Mouse (Mus musculus) thymus, postnatal 25 days (tissue): ENCODE measurements at regions not wholly inside any gene's neighbourhood (a gene's known extent, or its start where the extent isn't known, plus 50 kb on each side); places are given as distances from the start of the nearest gene placed in this dataset.

ENCODE experiments used
- DNase-seq: peaks from one replicate; pipeline ENCODE4 v3.0.0; 2022

DNA sequence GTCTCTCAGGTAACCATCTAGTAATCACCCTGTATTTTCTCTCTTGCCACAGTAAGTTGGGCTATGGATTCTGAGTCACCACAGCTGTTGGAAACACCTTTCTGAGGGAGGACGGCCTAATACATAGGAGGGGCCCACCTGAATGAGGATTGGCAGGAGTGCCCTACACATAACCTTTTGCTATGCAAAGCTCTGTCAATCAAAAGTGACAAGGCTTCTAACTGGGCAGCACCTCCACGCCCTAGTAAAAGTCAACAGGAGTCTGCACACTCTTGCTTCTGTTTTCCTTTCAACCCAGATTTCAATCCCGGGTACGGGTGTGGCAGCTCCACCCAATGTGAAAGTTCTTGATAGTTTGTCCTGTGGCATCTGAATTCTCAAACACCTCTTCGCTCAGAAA is 694.8 kb downstream of the Adgrl2 start:
- no peak for DNase-seq

DNA sequence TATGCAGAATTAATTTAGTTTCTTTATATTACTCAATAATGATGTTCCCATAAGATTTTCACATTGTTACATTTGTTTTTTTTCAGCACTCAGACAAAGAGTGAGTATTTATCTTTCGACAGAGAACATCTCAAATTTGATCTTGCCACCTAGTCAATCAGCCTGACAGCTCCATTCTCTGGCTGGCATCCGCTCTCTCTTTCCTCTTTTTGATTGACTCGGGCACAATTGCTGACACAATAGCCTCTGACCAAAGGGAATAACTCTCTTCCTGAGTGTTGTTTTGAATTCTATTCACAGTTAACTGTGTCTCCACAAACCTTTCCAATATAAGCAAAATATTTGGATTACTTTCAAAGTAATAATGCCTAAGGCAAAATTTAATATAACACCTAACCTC is 711.4 kb downstream of the Adgrl2 start:
- no peak for DNase-seq

DNA sequence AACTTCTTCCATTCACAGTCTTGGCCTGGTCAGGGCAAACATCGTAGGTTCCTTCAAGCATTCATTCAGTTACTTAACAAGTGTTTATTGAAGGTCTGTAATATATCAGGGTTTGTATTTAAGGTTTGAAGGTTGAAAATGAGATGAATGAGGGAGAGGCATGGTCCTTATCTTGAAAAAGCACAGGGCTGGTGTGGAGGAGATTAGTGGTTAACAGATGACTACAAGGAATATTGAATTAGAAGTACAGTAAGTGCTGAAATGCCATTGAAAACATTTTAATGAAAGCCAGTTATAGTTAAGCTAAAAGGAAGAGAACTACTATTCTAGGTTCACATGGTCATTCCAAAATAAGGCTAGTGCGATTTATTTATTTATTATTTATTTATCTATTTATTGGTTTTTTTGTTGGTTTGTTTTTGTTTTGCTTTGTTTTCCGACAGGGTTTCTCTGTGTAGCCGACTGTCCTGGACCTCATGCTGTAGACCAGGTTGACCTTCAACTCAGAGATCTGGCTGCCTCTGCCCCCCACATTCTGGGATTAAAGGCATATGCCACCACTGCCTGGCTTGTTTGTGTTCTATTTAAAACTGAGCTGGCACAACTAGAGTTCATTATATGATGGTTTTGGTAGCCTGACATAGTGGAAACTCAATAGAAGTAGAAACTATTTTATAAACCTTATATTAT is 718.1 kb downstream of the Adgrl2 start:
- no peak for DNase-seq

DNA sequence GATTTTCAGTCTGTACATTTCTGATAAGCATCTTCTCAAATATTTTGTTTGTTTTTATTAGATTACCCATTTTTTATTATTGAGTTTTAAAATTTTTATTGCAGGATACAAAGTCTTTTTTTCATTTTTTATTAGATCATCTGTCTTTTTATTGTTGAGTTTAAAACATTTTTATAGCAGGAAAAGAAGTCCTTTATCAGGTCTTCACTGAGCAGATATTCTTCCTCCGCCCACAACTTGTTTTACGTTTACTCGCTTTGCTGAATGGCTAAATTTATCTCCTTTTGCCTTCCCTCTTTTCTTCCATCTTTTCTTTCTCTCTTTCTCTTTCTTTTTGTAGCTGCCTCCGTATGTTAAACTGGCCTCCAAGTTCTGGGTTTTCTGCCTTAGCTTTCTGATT is 721.5 kb downstream of the Adgrl2 start:
- DNase-seq: no peak

DNA sequence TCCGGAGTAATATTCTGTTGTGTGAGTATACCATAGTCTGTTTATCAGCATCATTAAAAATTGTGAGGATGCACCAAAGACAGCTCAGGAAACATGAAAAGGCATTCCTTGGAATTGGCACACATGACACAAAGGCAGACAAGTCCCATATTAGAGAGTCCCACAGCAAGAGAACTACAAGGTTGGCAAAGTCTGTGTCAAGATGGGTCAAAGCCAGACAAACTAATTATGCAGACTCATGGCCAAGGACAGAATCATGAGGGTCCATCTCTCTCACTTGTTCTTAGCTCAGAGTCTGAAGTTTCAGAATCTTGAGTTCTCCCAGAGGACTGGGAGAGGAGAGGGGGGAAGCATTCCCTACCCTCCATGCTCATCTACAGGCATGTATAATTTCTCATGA is 731.1 kb downstream of the Adgrl2 start:
- no peak for DNase-seq

DNA sequence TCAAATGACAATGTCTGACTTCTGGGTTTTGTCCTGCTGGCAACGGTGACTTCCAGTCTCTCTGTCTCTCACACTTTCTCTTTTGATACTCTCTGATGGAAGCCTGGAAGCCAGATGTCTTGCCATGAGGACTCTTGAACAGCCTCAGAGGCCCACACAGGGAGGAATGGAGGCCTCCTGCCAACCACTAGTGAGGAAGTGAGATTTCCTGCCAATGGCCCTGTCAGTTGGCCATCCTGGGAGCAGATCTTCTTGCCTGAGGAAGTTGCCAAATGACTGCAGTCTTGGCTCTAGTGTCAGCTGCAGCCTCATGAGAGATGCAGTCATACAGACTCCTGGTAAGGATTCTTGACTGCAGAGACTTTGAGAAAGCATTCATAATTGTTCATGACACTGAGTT is 741.7 kb downstream of the Adgrl2 start:
- DNase-seq: no peak

DNA sequence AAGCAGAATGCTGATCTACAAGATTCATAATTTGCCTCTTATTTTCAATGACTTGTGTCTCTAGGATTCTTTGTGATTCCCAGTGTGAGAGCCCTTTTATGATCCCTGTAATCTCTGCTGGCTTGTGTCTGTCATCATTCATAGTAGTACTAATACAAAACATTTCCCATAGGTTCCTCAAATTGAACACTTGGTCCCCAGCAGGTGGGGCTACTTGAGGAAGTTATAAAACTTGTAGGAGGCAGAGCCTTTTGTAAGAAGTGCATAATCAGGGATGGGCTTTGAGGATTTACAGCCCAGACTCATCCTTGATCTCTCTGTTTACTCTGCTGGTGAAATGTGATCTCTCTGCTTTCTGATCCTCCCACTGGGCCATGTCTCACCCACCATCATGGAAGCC is 743.6 kb downstream of the Adgrl2 start:
- DNase-seq: no peak

DNA sequence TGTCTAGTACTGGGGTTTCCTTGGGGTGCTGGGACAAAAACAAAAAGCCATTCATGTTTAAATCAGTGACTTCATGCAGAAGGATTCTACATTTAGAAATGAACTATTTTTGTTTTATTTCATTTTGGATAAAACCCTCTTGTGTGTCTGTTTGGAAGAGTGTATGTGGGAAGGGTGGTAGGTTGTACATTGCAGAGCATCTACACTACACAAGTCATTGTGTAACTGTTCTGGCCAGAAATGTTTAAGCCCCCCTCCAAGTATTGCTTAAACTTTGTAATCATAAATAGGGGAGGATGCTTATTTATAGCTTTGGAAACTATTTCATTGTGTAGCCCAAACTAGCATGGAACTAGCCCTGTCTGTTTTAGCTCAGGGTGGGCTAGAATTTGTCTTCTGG is 752.3 kb downstream of the Adgrl2 start:
- DNase-seq: no peak

DNA sequence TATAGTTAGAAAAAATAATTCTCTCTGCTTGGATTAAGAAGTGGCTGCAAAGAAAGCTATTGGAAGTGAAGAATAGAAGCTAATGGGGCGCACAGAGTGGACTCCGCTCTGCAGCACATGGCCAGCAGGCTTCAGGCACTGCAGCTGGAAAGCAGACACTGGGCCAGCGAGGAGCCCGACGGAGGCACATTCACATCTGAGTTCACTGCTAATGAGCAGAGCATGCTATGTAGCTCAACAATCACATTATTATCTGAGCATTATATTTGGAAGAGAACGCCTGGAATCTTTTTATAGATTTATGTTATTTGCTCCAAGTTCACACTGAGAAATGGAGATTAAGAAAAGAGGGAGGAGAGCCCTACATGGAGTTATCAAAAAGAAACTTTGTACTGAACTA is 752.8 kb downstream of the Adgrl2 start:
- DNase-seq: no peak

DNA sequence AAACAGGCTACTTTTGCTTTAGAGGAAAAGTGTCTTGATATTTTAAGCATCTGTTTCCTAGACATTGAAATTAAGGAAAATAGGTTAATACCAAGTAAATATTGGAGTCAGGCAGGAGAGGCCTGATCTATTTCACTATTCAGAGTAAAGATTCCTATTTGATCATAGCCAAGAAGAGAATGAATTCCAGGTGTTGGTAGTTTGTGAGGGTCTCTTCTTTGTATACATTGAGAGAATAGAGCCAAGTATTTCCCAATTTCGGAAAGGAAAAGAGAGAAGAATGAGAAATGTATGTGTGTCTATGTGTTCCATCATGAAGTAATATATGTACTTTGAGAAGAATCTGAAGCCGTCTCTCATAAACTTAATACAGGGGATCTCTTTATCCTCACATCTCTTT is 756.7 kb downstream of the Adgrl2 start:
- DNase-seq: no peak

DNA sequence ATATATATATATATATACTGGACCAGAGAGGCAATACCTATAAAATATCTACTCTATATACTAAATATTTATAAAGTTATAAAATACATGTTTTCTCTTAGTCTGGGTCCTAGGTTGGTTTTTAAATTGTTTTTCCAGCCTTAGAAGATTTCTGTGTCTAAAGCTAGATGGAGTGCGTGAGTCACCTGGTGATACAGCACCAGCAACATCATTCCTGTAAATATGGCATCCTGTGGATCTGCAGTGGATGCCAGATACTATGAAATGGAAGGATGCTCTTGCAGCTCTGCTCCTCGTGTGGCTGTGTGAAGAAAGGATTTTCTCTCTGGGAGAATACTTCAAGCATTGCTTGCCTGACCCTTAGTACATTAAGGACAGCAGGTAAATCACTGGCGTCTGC is 761.2 kb downstream of the Adgrl2 start:
- DNase-seq: no peak

DNA sequence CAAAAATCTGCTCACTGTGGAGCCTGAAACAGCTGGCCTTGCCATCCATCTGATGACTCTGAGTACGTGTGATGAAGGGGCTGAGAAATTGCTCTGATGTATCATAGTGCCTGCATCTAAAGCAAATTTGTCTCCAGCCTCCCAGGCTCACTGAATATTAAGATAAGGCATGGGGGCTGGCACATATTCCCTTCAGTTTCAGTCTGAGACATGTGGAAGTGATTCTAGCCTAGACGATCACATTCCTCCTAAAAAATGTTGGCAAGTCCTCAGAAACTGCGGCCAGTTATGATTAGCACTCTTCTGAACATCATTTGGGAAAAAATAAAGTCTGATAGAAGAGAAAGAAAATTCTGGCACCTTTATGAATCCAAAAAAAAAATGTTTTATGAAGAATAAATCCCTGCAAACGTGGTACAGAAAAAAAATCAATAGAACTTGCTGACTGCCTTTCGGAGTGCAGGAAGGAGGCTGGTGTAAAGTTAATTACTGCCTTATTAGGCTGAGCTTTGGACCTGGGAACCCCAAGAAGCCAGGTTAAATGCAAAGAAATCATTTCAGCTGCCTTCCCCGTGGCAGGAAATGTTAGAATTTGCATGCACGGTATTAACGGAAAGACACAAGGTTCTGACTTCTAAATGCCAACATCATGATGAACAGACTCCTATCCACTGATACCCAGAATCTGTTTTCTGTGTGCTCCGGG is 762.2 kb downstream of the Adgrl2 start:
- DNase-seq: no peak

DNA sequence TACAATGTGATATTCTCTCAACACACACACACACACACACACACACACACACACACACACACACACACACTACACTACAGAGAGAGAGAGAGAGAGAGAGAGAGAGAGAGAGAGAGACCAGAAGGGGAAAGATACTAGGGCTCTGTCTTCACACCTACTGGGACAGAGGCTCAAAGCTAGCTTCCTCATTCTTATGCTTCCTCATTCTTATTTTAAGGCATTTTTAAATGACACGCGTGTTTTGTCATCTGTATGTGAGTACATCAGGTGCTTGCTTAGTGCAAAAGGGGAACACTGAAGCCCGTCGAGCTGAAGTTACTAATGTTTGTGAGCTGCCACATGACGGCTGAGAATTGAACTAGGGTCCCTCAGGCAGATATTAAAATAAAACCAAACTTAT is 769.5 kb downstream of the Adgrl2 start:
- no peak for DNase-seq

DNA sequence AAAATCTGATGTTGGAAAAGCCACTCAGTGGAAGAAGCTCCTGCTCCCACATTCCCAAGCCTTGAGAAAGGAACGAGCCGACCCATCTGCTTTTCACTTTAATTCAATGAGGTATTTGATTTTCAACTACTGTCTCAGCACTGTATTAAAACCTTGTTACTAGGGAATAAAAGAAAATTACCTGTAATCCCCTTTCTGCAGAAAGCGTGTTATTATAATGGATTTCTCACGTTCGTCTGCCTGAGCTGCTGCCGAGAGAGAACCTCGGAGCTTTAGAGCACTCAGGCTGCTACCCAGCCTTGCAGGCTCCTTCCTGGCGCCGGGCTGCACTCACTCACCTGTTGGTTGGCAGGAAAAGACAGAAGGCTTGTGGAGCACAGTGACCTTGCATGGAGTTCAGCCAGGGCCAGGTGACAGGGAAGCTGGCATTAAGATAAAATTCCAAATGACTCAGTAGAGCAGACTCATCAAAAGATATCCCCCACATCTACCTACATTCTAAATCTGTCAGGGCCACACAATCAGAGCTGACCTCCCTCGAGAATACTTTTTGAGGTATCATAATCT is 770.2 kb downstream of the Adgrl2 start:
- no peak for DNase-seq

DNA sequence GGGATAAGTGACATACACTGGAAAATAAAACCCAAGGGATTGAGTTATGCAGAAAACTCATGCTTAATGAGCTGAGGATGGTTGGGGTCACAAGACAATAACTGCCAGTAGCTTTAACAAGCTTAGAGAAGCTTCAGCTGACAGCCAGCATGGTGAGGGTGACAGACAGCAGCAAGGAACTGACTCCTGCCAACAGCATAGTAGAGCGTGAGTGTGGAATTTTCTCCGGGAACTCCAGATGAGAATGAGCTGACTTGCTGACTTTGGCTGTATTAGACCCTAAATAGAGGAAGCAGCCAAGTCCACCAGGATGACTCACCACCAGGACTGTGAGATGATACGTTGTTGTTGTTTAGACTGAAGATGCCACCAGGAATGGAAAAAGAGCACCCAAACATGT is 788.2 kb downstream of the Adgrl2 start:
- no peak for DNase-seq

DNA sequence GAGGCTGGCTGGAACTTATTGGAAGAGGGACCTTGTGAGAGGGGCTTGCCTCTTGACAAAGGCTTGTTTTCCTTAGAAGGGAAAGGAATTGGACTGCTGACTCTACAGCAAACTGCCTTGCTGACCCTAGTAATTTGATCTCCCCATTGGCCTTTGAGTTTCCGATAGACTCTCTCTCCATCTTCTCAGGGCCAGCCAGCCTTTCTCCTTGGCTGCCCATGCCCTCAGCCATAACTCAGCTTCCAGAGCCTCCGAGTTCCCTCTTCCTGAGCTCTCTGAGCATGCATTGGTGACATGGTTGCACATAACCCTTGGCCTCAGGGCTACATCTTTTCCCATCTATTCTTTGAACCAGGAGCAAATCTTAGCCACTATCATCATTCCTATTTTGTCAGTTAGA is 803.7 kb downstream of the Adgrl2 start:
- DNase-seq: no peak

DNA sequence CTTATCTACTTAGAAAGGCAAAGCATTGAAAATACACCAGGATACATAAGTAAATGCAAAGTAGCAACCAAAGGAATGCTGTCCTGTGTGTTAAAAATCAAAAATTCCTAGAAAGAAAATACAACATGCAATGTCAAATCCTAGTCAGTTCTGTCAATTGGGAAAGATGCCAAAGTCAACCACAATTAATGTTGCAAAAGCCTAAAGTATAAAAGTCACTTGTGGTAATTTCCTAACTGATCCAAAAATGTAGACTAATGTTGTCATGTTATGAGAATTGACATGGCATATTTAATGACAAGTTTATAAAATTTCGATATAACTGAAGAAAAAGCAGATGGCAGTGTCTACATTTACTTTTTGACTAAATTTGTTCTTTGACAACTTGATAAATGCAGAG is 822.8 kb downstream of the Adgrl2 start:
- DNase-seq: no peak

DNA sequence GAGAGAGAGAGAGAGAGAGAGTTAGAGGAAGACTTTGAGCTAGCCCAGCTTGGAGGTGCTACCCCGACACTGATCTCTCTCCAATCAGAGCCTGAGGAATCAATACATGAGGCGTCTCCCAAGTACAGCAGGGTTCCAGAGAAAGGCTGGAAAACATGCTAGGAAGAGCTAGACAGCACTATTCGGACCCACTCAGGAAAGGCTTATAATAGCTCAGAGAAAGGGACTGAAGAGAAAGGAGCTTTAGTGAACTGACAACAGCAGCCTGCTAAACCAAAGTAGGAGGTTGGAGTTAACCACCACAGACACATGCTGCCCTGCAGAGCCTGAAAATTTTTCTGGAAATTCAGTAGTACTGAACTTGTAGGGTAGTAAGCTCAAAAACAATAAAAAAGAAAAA is 831.3 kb downstream of the Adgrl2 start:
- no peak for DNase-seq

DNA sequence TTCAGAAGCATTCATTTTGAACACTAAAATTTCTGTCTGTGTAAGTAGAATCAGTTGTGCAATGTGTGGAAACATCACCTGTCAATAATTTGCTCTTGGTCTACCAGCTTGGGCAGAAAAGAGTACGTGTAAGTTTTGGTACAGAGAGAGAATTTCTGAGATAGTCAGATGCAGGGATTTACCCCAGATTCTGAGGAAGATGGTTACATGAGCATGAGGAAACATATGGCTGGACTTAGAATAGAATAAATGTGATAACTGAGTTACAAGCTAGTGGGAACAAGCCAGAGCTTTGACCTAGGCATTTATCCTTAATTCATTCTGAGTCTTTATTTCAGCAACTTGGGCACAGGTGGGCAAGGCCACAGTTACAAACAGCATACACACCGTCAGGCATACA is 831.8 kb downstream of the Adgrl2 start:
- no peak for DNase-seq

DNA sequence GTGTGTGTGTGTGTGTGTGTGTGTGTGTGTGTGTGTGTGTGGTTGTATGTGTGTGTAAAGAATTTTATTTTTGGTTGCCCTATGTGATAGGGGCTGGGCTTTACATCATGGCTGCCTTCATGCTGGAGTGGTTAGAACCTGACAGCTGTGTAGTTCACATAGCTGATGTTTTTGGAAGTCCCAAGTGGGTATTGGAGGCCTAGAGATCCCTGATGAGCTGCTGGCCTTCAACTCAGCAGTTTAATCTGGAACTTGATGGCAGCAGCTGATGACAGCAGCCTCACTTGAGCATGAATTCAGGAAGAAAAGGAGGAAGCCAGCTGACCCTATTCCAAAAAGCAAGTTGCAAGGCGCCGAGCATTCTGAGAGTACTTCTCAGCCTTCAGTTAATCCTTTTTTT is 846.6 kb downstream of the Adgrl2 start:
- DNase-seq: no peak

DNA sequence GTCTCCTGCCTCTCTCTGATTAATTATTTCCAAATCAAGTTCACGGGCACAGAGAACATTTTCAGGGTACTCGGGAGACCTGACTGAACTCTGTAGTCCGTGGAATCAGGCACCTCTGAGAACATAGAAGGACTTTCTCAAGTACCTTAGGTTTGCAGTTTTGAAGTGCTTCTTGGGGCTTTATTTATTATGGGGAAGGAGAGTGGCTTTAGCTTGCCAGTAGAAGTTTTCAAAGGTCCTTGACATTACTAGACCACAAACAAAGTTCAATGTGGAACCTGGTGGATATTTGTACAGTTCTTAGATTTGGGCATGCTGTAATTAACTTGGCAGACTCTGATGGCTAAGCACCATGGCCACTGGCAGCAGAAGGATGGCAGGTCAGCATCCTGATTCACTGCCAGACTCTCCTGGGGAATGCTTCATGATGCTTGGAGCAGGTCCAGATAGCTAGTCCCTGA is 853.5 kb downstream of the Adgrl2 start:
- DNase-seq: no peak

DNA sequence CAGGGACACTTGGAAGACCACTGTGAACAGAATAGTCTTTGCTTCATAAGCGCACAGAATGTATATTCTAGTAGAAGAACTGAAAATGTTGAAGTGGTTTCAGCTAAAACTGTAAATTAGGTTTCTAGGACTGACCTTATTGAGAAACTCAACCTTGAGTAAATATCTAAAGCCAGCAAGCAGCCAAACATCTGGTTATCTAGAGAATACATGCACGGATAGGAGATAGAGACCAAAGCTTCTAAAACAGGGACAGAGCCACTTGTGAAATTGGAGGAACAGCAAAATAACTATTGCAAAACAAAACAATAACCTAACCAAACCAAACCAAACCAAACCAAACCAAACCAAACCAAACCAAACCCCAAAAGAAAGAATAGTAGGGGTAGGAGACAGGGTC is 855.7 kb downstream of the Adgrl2 start:
- no peak for DNase-seq

DNA sequence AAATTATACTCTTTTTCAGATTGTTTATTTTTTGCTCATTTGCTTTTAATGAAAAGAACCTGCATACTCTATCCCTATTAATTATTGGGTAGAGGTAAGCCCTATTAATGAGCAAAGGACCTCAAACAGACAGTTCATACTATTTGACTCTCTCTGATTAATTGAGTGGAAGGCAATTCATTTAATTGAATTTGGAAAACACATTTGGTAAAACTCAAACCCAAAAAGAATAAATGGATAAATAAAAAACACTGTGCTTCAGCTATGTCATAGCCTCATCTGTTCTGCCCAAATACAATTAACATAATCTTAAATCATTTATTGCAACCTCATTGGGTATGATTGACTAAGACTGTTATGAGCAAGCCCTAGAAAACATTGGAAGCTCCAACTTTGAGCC is 874.8 kb downstream of the Adgrl2 start:
- DNase-seq: no peak

DNA sequence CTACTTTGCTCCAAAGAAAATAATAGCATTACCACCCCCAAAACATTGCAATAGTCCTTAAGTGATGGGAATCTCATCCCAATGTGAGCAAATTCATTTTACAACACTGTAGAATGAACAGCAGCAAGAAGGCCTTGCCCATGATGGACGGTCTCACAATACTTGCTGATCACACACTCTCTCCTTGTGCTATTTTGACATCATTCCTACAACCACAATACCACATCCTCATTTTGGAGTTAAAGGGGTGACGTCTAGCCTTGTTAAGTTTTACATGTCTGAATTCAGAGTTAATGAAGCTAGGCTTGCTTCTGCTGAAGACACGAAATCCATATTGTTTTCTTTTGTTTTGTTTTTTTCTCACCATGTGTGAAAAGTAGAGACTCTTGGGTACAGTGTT is 878.2 kb downstream of the Adgrl2 start:
- no peak for DNase-seq

DNA sequence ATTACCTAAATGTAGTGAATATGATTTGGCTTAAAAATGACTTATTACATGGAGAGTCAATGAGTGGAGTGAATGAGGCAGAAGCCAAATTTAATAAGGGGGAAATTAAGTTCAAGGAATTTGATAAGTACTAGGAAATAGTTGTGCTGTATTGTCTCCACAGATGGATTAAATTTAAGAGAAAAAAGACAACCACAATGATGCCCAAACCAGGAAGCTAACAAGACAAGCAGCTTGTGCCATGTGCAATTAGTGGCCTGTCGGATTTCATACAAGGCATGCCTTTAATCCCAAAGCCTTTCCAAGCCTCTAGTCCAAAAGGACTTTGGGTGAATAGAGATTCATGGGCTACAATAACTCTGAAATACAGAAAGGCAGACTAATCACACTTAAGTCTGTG is 883.3 kb downstream of the Adgrl2 start:
- no peak for DNase-seq
